Mouse (Mus musculus) intestine, postnatal 0 days (tissue): ENCODE data around the gene Dydc1. TPM values are rescaled to one million over a fixed set of nuclear protein-coding genes. Genes with fewer than 3 reads are reported as not detected.
"Not testable (repeated sequence)": the region's sequence is repeated elsewhere in the genome, so short reads cannot be mapped to it uniquely, and the experiment has no call there.

Source experiments
- ATAC-seq: fragments of 200-750 bp; cut with Nextera tagmentation; 2 replicates; pipeline ENCODE4 v1.8.0; 2017; ENCODE audit warnings: mild to moderate bottlenecking, moderate TSS enrichment, moderate library complexity
- H3K27ac ChIP-seq: fragments of 300-500 bp; sonication (generic); 2 replicates; pipeline ENCODE4 v1.5.1; 2014; ENCODE audit warnings: mild to moderate bottlenecking, low read depth, low read length, moderate library complexity
- H3K27me3 ChIP-seq: fragments of 300-500 bp; sonication (generic); replicated peaks from 2 replicates; pipeline ENCODE4 v1.6.1; 2014; ENCODE audit warnings: low read length, mixed read lengths; ENCODE audit not compliant: control insufficient read depth, insufficient read depth
- H3K36me3 ChIP-seq: fragments of 300-500 bp; sonication (generic); 2 replicates; pipeline ENCODE4 v1.6.1; 2014; ENCODE audit warnings: mild to moderate bottlenecking, moderate library complexity; ENCODE audit not compliant: control insufficient read depth, insufficient read depth
- H3K4me1 ChIP-seq: fragments of 300-500 bp; sonication (generic); replicated peaks from 2 replicates; pipeline ENCODE4 v1.6.1; 2014; ENCODE audit warnings: antibody characterized with exemption, low read length, mixed read lengths; ENCODE audit not compliant: control insufficient read depth, insufficient read depth
- H3K4me2 ChIP-seq: fragments of 300-500 bp; sonication (generic); replicated peaks from 2 replicates; pipeline ENCODE4 v1.6.1; 2014; ENCODE audit warnings: low read depth, mild to moderate bottlenecking, moderate library complexity
- H3K4me3 ChIP-seq: fragments of 300-500 bp; sonication (generic); 2 replicates; pipeline ENCODE4 v1.5.1; 2014; ENCODE audit warnings: low read depth, low read length
- H3K9ac ChIP-seq: fragments of 300-500 bp; sonication (generic); 2 replicates; pipeline ENCODE4 v1.6.1; 2014; ENCODE audit warnings: mild to moderate bottlenecking, low read depth, low read length
- H3K9me3 ChIP-seq: fragments of 300-500 bp; sonication (generic); 2 replicates; pipeline ENCODE4 v1.6.1; 2016; ENCODE audit warnings: mixed run types; ENCODE audit not compliant: control insufficient read depth
- CTCF ChIP-seq: sonication (generic); IDR thresholded peaks from 2 replicates; pipeline ENCODE4 v1.5.1; 2016; ENCODE audit warnings: low read depth, mild to moderate bottlenecking, control low read depth, antibody characterized with exemption, moderate library complexity
- WGBS: fragments of 180-500 bp; shearing (Covaris S2); extraction: QIAGEN DNeasy Blood & Tissue Kit; methylation state at CpG from one replicate; pipeline ENCODE4 v1.1.7; 2014; 5-methylcytosine and 5-hydroxymethylcytosine counted together
- polyA plus RNA-seq: library from polyadenylated mRNA; unstranded; fragments of >200 nt; fragmentation: Nextera tagmentation; extraction: Ambion mirVana; gene quantifications from 2 replicates; pipeline ENCODE4 v1.2.1, GENCODE M21; 2015

Dydc1 gene
- polyA plus RNA-seq, 1 experiment from 2014 or later = not detected

GRCm38 (mm10) chr14:41033135-41034110 is 39.3 kb upstream of the Dydc1 start:
- TF ChIP-seq CTCF = peak; percentile 90
- H3K4me3 ChIP-seq = no peak overlapping the region
- H3K9ac ChIP-seq = no peak overlapping the region
- WGBS = 42% methylated on average over 13 of the region's 13 CpGs
- peak overlapping the region; percentile 48 for H3K4me2 ChIP-seq
- no peaks in the 10 kb centered on the region for H3K27me3 ChIP-seq
- H3K36me3 ChIP-seq = no peaks in the 10 kb centered on the region
- no peaks in the 10 kb centered on the region for H3K9me3 ChIP-seq
- ATAC-seq = 0 out of 2 replicates have a peak, but pooled peaks have one; percentile 21
- H3K27ac ChIP-seq = no peak overlapping the region
- H3K4me1 ChIP-seq = no peaks in the 10 kb centered on the region

DNA sequence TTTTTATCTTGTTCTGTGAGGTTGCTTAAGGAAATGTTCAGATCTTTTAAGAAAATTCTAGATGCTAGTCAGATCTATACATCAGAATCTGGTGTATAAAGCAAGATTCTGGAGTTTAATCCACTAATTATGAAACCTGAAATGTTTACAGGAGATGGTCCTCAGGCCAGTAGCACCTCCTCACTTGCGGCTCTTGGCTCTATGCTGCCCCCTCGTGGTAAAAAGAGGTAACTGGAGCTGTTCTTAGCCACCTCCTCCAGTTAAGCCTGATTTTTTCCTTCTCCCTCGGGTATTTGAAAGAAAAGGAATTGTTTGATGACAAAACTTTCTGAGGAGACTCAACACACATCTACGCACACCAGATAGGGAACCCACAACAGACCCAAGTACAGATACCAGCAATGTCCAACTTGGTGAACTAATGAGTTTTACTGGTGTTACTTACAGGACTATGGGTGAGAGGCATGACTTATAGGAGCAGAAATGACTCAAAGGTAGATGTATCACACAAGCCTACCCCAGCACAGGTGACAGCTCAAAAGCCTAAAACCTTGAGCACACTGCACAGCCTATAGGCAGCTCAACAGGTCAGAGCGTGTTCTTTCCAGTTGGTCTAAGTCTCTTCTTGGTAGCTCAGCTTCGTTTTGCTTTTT is 37.4 kb upstream of the Dydc1 start:
- no peaks in the 10 kb centered on the region for H3K27me3 ChIP-seq
- ATAC-seq = no peak
- no peak overlapping the region for H3K27ac ChIP-seq
- H3K9ac ChIP-seq = no peak overlapping the region
- no peaks in the 10 kb centered on the region for H3K4me1 ChIP-seq
- TF ChIP-seq CTCF = peak; percentile 94
- H3K4me2 ChIP-seq = no peak overlapping the region
- 35% methylated on average over 6 of the region's 6 CpGs for WGBS
- no peak overlapping the region for H3K4me3 ChIP-seq
- H3K9me3 ChIP-seq = no peaks in the 10 kb centered on the region
- no peaks in the 10 kb centered on the region for H3K36me3 ChIP-seq

- no peak overlapping the region for H3K9ac ChIP-seq
- H3K4me3 ChIP-seq = no peak overlapping the region
- no peak for TF ChIP-seq CTCF
- no peaks in the 10 kb centered on the region for H3K36me3 ChIP-seq
- H3K4me1 ChIP-seq = no peaks in the 10 kb centered on the region
- H3K4me2 ChIP-seq = no peak overlapping the region
- no peaks in the 10 kb centered on the region for H3K27me3 ChIP-seq
- WGBS = 76% methylated on average over 2 of the region's 2 CpGs
- no peak overlapping the region for H3K27ac ChIP-seq
- no peak for ATAC-seq
- H3K9me3 ChIP-seq = no peaks in the 10 kb centered on the region
These were observed 25.3 kb upstream of the Dydc1 start for GRCm38 (mm10) chr14:41047402-41047801.

- no peak for TF ChIP-seq CTCF
- WGBS = 60% methylated on average over 6 of the region's 6 CpGs
- no peak for ATAC-seq
- no peaks in the 10 kb centered on the region for H3K4me1 ChIP-seq
- H3K4me2 ChIP-seq = no peak overlapping the region
- H3K27ac ChIP-seq = no peak overlapping the region
- no peaks in the 10 kb centered on the region for H3K27me3 ChIP-seq
- no peak overlapping the region for H3K4me3 ChIP-seq
- H3K9ac ChIP-seq = no peak overlapping the region
- H3K36me3 ChIP-seq = no peaks in the 10 kb centered on the region
- H3K9me3 ChIP-seq = no peaks in the 10 kb centered on the region
These were observed 22.2 kb upstream of the Dydc1 start for GRCm38 (mm10) chr14:41050471-41050870.

DNA sequence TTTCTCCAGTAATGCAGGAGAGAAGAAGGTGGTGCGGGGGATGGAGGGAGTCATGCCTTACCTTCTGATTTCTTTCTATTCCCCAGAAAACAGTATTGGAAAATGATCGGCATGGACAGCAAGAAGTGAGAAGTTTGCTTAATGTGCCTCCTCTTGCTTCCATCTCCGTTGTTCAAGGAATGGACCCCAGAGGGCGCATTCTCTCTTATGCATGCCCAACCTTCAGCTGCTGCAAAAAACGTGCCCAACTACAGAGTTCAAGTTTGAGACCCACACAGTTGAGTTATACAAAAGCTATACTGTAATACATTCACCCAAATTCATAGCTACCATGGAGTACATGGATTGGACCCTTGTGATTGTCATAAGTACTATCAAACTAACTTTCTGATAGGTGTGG is 20.2 kb upstream of the Dydc1 start:
- Histone ChIP-seq H3K4me3 (no peak overlapping the region), H3K27me3 (no peaks in the 10 kb centered on the region), H3K27ac (no peak overlapping the region), H3K36me3 (no peaks in the 10 kb centered on the region), H3K9me3 (no peaks in the 10 kb centered on the region), H3K4me2 (no peak overlapping the region), H3K4me1 (no peaks in the 10 kb centered on the region), H3K9ac (no peak overlapping the region)
- no peak for ATAC-seq
- 73% methylated on average over 5 of the region's 5 CpGs for WGBS
- TF ChIP-seq CTCF = peak; percentile 51

GRCm38 (mm10) chr14:41053190-41053589 is 19.5 kb upstream of the Dydc1 start:
- not testable (repeated sequence) for H3K4me1 ChIP-seq, H3K9me3 ChIP-seq, H3K4me2 ChIP-seq, H3K36me3 ChIP-seq, H3K9ac ChIP-seq, ATAC-seq, H3K4me3 ChIP-seq, H3K27me3 ChIP-seq, H3K27ac ChIP-seq
- peak; percentile 18; the same call in 1 of the 2 replicates for TF ChIP-seq CTCF
- 73% methylated on average over 3 of the region's 4 CpGs for WGBS
